Mouse (Mus musculus): ENCODE data around the gene Fbxl8.

Gene Fbxl8

GRCm38 (mm10) chr8:105257318-105258114 is 6.9 kb upstream of the Fbxl8 start:
- DNase-seq (ENCODE audit: low spot score) = no peak

GRCm38 (mm10) chr8:105258911-105259720 is 5.3 kb upstream of the Fbxl8 start:
- DNase-seq (ENCODE audit: low spot score) = no peak

- peak; percentile 65 for DNase-seq (ENCODE audit: low spot score)
Measured at GRCm38 (mm10) chr8:105259721-105260320, 4.6 kb upstream of the Fbxl8 start.

GRCm38 (mm10) chr8:105260371-105261099 is 3.9 kb upstream of the Fbxl8 start:
- no peak for DNase-seq (ENCODE audit: low spot score)

GRCm38 (mm10) chr8:105261326-105261980 is 3.0 kb upstream of the Fbxl8 start:
- no peak for DNase-seq (ENCODE audit: low spot score)

GRCm38 (mm10) chr8:105263244-105263912 is 1.1 kb upstream of the Fbxl8 start:
- DNase-seq (ENCODE audit: low spot score) = no peak

GRCm38 (mm10) chr8:105265128-105265527 is 680 bp downstream of the Fbxl8 start:
- no peak for DNase-seq (ENCODE audit: low spot score)

- DNase-seq (ENCODE audit: low spot score) = no peak
Measured at GRCm38 (mm10) chr8:105266775-105267174, 2.3 kb downstream of the Fbxl8 start.

GRCm38 (mm10) chr8:105268342-105269074 is 4.1 kb downstream of the Fbxl8 start:
- DNase-seq (ENCODE audit: low spot score) = no peak

GRCm38 (mm10) chr8:105269075-105269458 is 4.6 kb downstream of the Fbxl8 start:
- no peak for DNase-seq (ENCODE audit: low spot score)

GRCm38 (mm10) chr8:105269461-105269947 is 5.1 kb downstream of the Fbxl8 start, which contains the start of gene Hsf4:
Hsf4 (plus strand) TSS chr8:105269801.
- DNase-seq (ENCODE audit: low spot score) = no peak

GRCm38 (mm10) chr8:105270101-105270915 is 5.9 kb downstream of the Fbxl8 start:
- DNase-seq (ENCODE audit: low spot score) = no peak

- no peak for DNase-seq (ENCODE audit: low spot score)
Measured at GRCm38 (mm10) chr8:105270916-105271186, 6.4 kb downstream of the Fbxl8 start.

GRCm38 (mm10) chr8:105275387-105275786 is 10.9 kb downstream of the Fbxl8 start:
- DNase-seq (ENCODE audit: low spot score) = no peak

GRCm38 (mm10) chr8:105275840-105276239 is 11.4 kb downstream of the Fbxl8 start, which contains the start of gene Nol3:
Nol3 (plus strand) TSS chr8:105276140.
- no peak for DNase-seq (ENCODE audit: low spot score)

- DNase-seq (ENCODE audit: low spot score) = no peak
Measured at GRCm38 (mm10) chr8:105276292-105277120, 12.1 kb downstream of the Fbxl8 start.

GRCm38 (mm10) chr8:105278911-105279334 is 14.5 kb downstream of the Fbxl8 start:
- no peak for DNase-seq (ENCODE audit: low spot score)

- no peak for DNase-seq (ENCODE audit: low spot score)
Measured at GRCm38 (mm10) chr8:105280567-105280966, 16.1 kb downstream of the Fbxl8 start.

All from c-Kit-positive CD71-positive TER-119-positive erythroid progenitor cells, embryonic 14.5 days (primary cell).